Mouse (Mus musculus) liver (tissue): Measurements from ENCODE around the gene Cnot3.
"Not testable (repeated sequence)": the region's sequence is repeated elsewhere in the genome, so short reads cannot be mapped to it uniquely, and the experiment has no call there.

Experiments
- DNase-seq: peaks from one replicate; pipeline ENCODE4 v3.0.0-alpha.2; 2020; ENCODE audit warnings: mixed read lengths

Cnot3 gene

DNA sequence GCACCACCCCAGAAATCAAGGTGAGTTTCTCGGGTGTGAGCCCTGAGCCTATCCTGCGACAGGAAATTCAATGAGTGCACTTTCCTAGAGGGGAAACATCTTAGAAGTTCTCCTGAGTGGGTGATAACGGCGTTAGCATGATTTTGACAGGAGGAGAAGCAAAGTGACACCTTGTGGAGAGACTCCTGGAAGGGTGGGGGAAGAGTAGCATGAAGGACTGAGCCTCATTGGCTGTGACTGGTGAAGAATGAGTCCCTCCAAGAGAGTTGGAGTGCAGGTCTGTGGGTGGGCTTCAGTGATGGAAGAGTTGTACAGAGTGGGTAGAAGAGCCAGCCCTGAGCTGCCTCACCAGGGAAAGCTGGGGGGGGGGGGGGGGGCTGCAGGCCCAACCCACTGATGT, 11.9 kb downstream of the Cnot3 start:
- no peak for DNase-seq

DNA sequence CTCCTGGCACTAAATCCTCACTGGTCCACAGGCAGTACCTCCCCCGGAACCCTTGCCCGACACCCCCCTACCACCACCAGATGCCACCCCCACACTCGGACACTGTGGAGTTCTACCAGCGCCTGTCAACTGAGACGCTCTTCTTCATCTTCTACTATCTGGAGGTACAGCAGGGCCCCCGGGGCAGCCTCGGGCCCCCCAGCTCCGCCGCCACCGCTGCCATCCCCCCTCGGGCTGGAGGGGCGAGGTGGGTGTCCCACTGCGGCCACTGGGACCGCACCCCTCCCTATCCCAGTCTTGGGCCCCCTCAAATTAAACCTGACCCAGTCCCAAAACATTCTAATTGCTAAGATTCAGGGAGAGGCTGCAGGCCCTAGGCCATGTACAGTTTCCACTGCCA, 13.5 kb downstream of the Cnot3 start:
- no peak for DNase-seq

DNA sequence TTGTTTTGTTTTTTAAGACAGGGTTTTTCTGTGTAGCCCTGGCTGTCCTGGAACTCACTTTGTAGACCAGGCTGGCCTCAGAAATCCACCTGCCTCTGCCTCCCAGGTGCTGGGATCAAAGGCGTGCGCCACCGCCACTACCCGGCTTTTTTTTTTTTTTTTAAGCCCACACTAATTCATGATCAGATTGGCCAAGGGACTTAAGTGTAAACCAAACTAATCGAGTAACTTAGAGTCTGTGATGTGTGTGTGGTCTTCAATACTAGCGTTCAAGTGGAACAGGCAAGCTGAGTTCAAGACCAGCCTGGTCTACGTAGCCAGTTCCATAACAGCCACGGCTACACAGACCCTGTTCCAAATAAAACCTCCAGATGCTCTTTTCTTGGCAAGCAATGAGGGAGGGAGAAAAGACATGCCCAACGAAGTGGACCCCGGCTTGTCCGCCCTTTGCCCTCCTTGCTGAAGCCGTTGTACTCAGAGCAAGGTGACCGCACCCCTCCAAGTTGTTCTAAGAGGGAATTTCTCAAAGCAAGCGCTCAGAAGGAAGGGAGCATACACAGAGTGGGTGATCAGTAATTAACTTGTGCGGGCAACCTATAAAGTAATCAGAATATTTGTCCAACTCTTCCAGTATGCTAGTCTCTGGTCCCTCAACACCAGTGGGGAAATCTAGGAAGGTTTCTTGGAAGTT, 19.6 kb downstream of the Cnot3 start:
- DNase-seq = peak; percentile 34

DNA sequence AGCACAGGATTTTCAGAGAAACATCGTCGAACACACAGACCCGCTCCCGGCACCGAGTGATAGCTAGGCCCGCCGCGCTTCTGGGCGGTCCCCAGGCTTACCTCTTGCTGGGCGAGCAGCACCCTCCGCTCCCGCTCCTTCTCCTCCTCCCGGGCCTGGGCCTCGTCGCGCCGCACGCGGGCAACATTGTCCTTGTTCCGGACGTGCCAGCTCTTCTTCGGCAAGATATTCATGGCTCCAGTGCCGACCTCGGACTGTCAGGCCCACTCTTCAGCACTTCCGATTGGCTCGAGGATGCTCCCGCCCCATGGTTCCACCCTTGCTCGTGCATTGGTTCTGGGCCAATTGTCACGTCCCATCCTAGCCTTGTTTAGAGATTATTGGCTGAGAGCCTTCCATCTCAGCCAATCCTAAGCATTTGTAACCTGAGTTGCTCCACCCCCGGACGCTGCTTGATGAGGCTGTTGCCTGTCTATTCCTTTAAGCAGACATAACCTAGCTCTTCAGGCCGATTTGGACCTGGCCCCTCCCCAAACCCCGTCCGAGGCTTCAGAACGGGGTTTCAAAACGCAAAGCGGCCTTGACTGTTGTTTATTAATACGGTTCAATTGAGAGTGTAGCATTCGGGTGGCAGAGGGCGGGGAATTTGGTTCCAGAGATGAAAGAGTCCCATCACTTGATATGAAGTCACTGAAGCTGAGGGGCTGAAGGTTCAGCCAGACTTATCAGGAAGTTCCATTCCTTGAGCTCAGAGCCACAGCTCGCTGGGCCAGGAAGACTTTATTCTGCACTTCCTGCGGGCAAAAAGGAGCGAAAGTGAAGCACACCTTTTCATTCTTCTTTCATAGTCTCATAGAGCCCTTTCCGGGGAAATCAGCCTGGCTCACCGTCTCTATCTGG, 20.4 kb downstream of the Cnot3 start, which contains the start of gene Leng1:
Leng1 (minus strand) TSS at position 626 of the 900 bp plus-strand sequence.
- DNase-seq = peak; percentile 95

DNA sequence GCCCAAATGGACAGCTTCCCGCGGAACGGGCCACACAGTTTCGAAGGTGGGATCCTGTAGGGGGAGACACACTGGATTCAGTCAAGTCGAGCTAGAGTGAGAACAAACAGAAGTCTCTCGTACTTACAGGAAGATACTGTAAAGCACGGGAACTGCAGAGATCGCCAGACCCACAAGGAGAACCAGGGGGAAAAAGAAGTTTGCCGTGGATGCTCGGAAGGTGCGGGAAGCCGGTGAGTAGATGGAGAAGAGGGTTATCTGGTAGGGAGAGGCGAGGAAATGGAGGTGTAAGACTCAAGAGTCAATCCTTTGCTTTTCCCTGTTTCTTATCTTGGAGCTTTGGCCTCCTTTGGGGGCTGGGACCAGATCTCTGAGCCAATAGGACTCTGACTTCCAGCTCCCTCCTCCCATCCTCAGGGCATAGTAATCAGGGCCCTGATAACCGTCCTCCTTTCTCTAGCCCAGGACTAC, 21.9 kb downstream of the Cnot3 start:
- peak; percentile 73 for DNase-seq

DNA sequence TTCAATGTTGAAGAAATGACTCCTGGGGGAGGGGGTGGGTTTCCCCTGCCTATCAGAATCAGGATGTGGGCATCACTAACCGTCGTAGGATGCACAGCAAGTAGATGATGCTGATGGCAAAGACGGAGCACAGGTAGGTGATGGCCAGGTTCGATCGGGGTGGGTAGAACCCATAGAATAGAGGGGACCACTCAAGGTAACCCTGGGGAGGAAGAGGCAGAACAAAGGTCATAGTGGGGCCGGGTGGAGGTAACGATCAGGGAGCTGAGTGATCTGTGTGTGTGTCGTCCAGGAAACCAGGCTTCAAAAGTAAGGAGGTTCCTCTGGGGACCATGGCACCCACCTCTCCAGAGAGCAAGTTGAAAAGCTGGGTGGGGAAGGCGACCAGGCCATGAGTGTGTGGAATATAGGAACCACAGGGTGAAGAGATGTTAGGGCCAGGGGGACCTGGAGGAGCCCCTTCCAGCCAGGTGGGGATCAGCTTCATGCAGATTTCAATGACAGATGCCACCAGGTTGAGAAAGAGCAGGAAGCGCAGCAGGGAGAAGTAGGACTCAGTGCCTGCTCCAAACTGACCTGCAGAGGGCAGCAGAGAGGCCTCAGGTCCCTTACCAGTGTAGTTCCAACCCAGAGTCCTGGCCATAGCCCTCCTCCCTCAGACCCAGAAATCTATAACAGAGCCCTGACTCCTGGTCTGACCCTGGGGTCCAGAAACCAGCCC, 29.6 kb downstream of the Cnot3 start:
- DNase-seq = peak; percentile 85

DNA sequence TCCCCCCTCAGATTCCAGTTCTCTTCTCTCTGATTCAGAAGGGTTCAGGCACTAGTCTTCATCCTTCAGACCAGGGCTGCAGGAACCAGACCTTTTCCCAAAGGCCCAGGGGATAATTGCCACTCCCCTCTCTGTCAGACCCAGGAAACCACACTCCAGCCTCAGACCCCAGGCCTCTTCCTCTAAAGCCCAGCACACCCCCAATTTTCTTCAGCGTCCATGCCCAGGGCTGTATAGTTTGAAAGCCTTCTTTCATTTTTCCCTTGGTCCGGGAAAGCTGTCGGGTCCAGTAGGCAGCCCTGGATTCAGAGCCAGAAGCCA, 30.1 kb downstream of the Cnot3 start:
- DNase-seq = no peak

DNA sequence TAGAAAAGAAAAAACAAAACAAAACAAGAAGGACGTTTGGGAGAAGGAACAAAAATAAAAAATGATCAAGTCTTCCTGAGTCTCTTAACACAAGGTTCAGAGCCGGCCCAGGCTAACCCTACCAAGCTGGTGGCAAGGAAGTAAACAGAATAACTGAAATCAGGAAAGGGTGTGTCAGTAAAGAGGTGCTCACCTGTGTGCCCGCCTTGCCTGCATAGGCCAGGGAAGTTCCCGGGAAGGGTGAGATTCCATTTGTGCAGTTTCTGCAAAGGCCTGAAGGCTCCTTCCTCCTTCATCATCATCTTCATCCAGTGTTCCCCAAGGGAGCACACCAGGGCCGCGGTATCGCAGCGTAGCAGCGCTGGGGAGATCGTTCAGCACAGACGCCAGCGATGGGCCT, 31.3 kb downstream of the Cnot3 start:
- DNase-seq = no peak

DNA sequence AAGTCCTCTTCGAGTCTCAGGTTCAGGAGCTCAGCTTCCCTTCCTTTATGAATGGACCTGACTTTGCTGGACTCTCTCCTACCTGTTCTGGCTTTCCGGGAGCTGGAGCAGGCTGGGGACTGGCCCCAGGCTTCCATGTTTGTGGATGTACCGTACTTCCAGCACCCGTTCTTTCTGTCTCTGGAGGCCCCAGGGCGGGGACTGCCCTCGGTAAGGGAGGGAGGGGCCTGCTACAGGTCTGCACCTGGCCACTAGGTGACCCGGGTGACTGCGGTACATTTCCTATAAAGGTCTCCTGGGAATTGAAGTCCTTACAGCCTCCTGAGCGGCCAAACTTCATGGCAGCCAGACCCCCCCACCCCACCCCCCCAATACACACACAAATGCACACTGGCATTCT, 32.3 kb downstream of the Cnot3 start, which contains the start of gene Tmc4:
Tmc4 (minus strand) TSS at position 212 of the 400 bp plus-strand sequence.
- no peak for DNase-seq

DNA sequence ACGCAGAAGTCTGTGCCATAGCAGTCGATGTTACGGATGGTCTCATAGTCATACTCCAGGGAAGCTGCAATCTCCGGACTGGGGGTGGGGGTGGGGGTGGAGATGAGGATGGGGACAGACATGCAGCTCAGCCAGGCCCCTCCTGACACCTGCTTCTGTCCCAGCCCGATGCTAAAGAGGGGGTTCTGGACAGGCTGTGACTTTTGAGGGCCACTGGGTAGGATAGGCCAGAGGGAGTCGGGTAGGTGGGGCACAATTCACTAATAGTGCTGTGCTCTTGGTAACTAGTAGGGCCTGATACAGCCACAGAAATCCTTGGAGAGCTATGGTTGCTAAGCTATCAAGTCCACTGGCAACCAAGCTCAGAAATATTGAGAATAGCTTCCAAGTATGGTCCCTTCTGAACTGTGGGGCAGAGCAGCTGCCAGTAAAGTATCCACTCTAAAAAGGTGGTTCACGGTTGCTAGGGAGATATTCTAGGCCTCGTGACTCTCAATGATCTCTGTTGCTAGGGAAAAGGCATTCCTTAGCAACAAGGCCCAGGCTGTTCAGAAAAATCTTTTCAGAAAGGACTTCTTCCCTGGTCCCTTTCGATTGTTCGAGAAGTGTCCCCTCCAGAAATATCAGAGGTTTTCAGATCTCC, 39.0 kb downstream of the Cnot3 start:
- DNase-seq = no peak

DNA sequence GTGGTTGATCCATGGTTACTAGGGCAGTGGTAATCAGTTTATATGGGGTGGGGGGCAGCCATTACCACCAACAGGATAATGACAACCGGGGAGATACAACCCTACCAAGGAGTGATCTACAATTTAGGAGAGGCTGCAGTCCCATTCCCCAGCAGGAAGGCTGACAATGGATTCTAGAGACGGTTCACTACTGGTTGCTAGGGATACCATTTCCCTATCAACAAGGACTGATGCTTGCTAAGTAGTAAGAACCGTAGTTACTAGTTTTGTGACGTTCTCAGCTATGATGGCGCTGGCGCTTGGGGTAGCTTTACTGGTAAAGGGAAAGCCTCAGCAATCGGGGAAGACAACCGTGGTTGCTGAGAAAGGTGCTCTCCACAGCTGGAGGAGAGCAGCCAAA, 39.6 kb downstream of the Cnot3 start:
- no peak for DNase-seq

DNA sequence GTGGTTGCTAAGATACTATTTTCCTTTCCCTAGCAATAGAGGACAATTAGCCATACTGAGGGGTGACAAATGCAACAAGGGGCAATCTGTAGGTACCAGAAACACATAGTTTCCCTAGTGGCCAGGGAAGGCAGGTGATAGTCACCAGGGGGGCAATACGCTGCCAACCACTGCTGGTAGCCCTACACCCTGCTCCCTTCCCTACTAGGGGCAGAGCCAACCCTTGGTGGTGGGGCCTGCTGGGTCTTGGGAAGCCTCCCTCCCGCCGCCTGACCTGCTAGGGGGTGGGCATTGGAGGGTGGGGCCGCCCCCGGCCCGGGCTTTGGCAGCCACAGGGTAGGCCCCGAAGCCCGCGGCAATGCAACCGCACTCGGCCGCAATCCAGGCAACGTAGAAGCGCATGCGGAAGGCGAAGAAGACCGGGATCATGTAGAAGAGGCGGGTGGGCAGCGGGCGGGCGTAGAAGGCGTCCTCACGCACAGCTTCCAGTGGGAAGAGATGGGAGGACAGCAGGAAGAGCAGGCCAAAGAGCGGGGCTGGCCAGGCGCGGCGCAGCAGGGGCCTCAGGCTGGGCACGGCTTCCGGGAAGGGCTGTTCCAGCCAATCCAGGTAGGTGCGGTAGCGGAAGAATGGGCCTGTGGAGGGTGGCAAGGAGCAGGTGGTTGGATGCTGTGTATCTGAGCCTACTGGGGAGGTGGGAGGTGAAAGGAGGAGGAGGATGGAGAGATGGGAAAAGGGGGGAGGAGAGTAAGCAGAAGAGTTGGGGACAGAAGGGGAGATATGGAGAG, 40.5 kb downstream of the Cnot3 start:
- DNase-seq = no peak

DNA sequence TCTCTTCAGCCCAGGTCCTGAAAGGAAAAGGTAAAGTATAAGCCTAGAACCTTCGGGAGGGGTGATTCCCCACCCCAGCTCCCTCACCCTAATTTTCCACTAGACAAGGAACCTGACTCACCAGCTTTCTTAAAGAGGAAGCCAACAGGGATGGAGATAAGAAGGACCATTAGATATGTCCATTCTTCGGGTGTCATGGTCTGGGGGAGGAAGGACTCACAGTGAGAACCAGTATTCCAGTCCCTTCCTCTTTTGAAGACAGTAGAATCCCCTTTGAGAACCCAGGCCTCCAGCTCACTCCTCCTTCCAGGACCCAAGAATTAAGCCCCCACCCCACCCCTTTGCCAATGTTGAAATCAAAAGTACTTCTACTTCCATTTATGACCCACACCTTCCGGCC, 46.9 kb downstream of the Cnot3 start:
- no peak for DNase-seq

DNA sequence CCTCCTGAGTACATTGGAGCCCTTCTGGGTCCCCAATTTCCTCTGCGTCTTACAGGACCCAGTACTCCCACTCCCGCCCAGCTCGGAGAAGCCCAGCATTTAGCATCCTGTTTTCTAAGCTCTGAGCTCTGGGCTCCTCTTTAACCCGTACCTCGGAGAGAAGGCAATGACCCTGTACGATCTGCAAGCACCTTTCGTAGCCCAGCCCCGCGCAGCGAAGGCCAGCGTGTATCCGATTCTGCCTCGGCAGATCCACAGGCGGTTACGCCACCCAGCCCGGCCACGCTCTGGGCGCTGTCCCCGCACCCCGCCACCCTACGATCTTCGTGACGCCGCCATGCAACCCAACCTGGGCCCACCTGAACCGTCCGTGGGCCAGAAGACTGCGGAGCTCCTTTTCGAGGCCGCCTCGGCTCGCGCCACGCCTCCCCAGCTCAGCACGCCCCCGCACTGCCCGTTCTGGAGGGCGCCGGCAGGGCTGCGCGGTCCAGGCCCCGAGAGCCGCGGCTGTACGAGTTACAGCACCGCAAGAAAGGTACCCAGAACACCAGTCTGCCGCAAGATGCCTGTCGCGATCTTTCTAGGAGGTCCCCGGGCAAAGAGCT, 47.4 kb downstream of the Cnot3 start, which contains the start of gene Tsen34:
Tsen34 (plus strand) TSS at position 482 of the 605 bp plus-strand sequence.
- DNase-seq = no peak

DNA sequence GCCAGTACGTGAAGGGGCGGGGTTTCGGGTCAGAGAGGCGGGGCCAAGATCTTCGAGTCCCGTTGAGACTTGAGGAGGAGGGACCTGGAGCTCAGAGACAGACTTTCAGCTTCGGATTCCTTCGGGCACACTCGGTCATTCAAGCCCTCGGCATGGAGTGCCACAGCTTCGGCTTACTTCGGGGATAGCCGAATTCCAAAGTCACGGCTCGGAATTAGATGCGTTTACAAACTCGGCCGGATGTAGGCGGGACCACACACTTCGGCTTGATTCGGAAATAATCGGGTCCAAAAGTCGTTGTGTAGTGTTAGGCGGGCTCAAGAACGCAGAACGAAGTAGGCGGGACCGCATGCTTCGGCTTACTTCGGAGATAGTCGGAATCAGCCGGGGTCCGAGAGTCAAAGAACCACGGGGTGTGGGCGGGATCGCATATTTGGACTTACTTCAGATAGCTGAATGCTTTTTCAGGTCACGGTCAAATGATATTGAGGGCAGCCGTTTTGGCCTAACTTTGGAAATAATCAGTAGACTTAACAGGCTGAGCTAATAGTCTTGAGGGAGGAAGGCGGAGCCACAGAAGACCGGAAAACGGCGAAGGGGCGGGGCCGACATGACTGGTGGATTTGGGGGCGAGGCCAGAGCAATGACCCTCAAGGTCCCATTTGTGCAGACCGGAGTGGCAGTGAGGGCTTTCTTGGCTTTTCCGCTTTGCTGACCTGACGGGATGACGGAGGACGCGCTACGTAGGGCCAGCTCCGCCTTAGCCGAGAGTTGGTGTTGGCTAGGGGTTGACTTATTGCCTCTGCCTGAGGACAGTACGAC, 48.1 kb downstream of the Cnot3 start, which contains the start of gene Mboat7:
Mboat7 (minus strand) TSS at position 537 of the 822 bp plus-strand sequence.
- DNase-seq = peak; percentile 96

DNA sequence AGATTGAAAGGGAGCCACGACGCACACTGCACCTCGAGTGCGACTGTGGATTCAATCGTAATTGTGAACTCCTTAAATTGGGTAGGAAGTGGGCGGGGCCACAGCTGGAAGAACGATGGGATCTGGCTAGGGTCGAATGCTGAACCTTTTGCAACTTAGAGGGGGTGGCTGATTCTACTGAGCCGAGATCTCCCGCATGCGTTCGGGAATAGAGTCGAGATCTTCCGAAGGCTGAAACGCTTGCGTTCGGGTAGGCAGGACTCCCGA, 48.7 kb downstream of the Cnot3 start:
- DNase-seq = no peak

DNA sequence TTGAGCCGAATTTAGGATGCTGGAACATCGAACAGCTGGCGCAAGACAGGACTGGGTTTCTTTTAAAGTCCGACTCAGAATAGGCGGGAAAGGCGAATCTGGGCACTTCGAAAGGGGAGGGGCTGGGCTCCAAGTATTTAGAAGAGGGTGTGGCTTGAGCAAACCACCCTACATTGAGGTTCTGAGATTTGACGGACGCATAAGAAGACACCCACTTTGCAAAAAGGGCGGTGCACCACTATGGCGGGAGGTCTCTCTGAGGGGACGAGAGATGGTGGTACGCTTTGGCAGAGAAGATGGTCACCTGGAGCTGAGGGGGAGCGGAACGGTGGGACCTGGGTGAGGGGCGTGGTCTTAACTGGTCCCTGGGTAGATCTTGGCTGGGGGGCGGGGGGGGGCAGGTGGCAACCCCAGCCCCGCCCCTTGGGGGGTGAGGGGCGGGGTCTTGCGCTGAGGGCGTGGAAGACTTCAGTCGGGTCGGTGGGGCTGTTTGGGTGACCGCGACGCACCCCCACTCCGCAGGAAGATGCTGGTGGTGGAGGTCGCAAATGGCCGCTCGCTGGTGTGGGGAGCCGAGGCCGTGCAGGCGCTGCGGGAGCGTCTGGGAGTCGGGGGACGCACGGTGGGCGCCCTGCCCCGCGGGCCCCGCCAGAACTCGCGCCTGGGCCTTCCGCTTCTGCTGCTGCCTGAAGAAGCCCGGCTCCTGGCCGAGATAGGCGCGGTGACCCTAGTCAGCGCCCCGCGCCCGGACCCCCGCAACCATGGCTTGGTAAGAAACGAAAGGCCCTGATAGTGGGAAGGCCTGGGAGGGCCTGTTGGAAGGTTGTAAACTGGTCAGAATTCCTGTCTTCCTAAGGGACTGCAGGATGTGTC, 49.2 kb downstream of the Cnot3 start:
- DNase-seq = peak; percentile 72

DNA sequence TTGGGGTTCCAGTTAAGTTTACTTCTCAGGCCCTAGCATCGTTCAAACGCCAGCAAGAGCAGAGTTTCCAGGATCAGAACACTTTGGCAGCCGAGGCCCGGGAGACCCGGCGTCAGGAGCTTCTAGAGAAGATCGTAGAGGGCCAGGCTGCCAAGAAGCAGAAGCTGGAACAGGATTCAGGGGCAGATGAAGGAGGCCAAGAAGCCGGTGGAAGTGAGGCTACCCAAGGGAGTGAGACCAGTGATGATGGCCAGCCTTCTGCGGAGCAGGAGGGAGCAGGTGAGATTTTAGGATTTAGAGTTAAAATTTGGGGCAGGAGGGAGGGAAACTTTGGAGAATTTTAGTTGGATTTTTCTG, 49.9 kb downstream of the Cnot3 start:
- not testable (repeated sequence) for DNase-seq

DNA sequence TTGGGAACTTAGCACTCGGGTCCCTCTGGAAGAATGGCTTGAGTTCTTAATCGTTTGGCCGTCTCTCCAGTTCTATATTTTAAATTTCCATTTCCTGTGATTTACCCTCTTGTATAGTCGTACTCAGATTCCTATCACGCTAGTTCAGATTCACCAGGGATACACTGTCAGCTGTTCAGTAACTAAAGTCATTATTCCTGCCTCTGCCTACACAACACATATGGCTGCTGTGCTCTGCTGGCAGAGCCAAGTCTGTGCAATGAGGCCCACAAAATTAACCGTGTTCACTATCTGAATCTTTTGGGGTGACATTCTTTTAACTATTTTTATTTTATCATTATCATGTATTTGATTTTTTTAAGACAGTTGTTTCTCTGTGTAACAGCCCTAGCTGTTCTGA, 53.4 kb downstream of the Cnot3 start:
- DNase-seq = no peak
